Mouse (Mus musculus) mesoderm, embryonic 11.5 days (tissue): ENCODE measurements around the gene Slc6a4.
"Not testable (repeated sequence)": the region's sequence is repeated elsewhere in the genome, so short reads cannot be mapped to it uniquely, and the experiment has no call there.

Experiments
- DNase-seq: peaks from one replicate; pipeline ENCODE4 v3.0.0-alpha.2; 2012; ENCODE audit warnings: low read depth, low spot score

Gene Slc6a4

DNA sequence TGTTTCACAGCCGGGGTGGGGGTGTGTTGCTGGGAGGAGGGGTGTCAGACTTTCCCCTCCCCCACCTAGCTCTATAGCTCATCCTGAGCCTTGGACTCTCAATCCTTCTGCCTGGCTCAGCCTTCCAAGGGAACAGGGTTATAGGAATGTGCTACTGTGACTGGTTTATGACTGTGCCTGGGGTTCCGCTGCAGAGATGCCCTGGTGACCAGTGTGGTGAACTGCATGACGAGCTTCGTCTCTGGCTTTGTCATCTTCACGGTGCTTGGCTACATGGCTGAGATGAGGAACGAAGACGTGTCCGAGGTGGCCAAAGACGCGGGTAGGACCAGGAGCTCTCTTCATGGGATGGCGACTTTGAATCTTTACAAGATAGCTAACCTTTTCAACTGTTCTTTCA is 19.6 kb downstream of the Slc6a4 start:
- no peak for DNase-seq

DNA sequence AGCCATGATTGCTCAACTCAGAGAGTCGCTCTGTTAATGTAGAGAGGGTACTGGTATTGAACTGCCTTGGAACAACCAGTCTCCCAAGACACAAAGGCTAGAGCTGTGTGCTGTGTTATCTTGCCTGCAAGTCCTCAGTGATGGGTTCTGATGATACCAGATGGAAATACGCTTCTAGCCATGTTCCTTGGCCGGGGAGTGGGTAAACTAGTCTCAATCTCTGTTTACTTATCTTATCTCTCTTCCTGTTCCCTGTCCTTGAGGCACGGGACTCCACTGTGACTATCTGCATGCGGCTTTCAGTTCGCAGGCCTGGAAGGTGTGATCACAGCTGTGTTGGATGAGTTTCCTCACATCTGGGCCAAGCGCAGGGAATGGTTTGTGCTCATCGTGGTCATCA is 21.1 kb downstream of the Slc6a4 start:
- no peak for DNase-seq

DNA sequence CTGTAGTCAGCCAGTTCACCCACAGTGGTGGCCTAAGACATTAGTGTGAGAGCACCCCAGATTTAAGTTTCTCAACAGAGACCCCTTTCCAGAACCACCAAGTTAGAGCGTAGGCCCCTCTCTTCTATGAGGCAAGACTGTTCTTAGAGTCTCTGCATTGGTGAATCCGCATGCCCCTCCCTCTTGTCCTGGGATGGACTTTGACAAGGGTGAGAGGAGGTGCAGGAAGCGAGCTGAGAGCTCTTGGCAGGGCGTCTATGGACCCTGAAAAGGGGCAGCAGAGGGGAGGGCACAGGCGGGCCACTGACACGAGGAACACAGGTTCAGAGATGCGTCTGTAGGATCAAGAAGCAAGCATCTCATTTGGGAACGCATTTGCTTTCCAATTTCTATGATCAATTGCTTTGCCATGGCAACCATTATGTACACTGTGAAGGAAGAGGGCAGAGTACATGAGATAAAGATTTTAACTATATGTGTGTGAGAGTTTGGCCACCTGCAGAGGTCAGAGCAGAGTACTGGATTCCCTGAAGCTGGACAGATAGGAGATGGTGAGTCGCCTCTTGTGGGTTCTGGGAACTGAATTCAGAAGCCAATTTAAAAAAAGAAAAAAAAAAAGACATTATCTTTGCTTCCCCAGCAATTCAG is 23.5 kb downstream of the Slc6a4 start:
- no peak for DNase-seq

DNA sequence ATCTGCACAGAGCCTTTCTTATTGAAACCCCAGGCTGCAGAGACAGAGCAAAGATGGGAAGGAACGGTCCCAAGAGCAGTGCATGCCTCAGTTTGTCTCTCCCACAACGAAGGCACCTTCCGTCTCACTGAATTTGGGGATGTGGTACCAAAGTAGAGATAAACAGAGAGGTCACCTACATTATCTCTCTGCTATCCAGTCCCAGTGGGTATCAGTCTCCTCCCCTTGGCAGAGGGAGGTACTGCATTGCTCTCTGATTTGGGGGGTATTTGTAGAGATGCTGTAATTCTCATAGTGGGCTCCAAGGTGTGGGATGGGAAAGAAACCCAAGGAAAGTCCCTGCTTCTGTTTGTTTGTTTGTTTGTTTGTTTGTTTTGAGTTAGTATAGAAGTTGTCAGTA is 28.2 kb downstream of the Slc6a4 start:
- DNase-seq: no peak

DNA sequence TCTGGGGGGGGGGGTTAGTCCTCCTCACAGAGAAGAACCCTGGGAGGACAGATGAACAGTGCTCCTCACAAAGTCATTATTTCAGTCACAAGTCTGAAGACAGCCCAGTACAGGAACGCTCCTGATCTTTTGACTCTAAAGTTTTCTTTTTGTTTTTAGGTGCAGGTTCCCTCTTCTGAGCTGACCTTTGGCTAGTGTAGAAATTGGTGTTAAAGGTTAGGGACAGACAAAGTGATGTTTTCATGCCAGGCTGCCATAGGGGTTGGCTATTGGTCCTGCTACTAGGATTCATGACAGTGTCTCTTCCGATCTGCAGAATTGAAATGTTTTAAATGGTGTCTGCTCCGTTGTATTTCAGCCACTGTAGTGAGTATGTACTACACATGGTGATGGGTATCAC is 29.8 kb downstream of the Slc6a4 start:
- no peak for DNase-seq

DNA sequence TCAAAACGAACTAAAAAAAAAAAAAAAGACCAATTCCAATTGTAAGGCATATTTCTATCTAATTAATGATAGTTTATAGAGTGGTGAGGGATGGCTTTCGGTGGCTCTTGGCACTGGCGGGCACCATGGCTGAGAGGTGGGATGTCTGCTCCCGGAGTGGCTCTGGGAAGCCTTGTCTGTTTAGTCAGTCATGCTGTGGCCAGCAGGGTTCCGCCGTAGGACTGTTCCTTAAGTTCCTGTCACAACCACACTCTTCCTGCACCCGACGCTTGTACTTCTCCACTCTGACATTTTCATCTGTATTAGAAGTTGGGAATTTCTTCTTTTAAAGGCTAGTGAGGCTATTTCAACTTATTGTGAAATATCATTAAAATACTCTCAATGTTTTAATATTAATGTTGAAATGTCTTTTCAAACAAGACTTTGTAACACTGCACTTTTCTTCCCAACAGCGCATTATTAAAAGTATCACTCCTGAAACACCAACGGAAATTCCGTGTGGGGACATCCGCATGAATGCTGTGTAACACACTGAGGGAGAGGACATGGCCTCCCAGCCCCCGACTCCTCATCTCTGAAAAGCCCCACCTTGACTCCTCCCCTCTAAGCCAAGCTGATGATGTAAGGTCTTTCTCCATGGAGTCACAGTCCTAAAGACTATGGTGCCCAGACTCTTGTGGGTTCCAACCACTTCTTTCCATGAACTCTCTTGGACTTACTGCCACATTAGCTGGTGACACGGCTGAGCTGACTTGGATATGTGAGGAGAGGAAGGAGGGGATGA is 32.9 kb downstream of the Slc6a4 start:
- DNase-seq: no peak

DNA sequence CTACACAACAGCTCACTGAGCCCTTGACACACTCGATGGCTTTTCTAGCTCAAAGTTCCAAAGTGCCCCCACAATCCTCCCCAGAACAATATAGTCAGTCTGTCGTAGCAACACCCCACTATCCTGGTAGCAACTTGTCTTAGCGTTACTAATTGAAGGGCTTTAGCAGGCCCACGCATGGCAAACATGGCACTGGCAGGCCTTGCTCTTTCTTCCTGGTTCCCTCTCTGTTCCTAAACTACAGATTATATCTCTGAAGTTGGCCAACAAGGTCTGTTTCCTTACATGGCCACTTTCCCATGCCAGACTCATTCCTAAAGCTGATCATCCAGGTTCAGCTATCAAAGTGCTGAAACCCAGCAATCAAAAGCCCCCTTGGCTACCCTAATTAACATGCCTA is 43.5 kb downstream of the Slc6a4 start:
- no peak for DNase-seq

DNA sequence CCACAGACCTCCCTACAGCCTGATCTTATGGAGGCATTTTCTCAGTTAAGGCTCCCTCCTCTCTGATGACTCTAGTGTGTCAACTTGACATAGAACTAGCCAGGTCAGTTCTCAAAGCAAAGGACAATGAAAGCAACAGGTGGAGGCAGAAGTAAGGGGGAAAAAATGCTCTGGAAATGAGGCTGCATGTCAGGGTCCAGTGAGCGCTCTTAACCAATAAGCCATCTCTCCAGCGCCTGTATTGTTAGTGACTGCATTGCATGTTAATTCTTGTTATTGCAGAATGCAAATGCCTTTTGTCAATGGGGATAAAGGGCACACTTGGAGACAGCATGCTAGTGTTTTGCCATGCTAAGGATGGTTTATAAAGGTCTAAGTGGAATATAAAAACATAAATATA is 44.4 kb downstream of the Slc6a4 start:
- DNase-seq: no peak

DNA sequence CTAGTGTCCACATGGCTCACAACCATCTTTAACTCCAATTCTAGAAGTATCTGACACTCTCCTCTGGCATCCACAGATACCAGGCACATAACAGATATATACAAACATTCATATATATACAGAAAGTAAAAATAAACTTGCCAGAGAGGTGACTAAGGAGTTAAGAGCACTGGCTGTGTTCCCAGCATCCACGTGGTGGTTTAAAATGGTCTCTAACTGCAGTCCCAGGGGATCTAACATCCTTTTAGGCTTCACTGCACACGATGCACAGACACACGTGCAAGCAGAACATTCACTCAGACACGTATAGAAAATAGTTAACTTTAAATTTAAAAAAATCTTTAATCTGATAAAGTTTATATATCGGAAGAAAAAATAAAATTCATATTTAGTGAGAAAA is 63.5 kb downstream of the Slc6a4 start:
- no peak for DNase-seq

DNA sequence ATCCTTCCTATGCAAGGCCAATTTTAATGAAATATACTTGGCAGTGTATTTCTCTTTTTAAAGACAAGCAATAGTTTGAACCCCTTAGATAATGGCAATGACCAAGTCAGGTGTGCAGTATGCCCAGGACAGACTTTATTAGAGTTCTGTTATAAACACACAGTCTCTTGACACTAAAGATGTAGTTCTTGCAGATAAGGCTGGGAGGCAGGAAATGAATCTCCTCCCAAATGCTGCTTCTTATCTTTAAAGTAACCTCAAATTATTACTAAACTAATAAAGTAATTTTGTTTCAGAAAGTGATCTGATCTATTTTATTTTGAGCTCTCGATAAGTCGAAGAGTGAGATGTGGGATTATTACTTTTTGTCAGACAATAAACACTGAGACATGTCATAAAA is 65.0 kb downstream of the Slc6a4 start:
- no peak for DNase-seq

DNA sequence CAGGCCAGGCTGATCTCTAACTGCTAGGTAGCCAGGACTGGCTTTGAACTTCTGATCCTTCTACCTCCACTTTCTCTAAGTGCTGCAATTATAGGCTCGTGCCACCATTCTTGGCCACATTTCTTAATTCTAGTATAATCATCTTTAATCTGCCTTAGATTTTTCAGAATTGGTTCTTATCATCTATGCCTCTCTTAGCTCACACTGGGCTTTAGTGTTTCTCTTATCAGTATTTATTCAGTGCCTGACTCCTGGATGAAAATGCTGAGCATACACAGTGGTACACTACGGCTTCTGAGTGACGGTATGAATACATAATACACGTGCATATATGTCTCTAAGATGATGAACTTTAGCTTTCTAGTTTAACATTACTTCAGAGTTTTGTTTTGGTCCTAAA is 70.4 kb downstream of the Slc6a4 start:
- no peak for DNase-seq

DNA sequence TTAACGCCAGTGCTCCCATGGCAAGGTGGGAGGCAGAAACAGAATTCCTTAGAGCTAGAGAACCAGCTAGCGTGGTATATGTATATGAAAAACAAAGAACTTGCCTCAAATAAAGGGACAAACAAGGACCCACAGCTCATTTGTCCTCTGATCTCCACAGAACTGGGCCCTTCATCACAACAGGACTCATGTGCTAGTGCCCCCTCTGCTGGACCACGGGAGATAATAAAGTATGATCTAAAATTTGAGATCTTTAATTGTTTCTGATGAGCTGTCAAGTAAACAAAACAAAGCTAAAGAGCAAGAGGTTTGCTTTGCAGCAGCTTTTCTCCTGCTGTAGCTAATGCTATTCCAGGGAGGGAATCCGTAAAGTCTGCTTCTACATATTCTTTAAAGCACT is 72.3 kb downstream of the Slc6a4 start:
- DNase-seq: no peak

DNA sequence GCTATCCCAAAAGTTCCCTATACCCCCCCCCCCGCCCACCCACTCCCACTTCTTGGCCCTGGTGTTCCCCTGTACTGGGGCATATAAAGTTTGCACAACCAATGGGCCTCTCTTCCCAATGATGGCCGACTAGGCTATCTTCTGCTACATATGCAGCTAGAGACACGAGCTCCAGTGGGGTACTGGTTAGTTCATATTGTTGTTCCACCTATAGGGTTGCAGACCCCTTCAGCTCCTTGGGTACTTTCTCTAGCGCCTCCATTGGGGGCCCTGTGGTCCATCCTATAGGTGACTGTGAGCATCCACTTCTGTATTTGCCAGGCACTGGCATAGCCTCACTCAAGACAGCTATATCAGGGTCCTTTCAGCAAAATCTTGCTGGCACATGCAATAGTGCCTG is 78.9 kb downstream of the Slc6a4 start:
- DNase-seq: not testable (repeated sequence)

DNA sequence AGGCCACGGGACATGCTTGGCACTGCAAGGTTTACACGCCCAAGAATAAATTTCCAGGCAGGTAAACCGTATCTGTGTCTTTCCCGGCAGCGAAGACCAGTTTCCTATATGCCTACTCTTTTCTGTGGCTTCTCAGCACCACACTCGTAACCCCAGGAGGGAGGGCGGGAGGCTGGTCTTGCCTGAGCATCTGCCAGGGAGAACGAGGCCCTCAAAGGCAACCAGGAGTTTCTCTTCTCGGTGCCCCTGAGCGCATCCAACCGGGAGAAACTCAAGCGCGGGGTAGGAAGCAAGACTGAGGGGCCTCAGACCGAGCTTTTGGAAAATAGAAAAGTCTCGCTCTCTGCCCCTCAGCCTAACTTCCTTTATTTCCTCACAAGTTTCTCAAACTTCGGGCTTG is 79.4 kb downstream of the Slc6a4 start:
- DNase-seq: peak; percentile 12

DNA sequence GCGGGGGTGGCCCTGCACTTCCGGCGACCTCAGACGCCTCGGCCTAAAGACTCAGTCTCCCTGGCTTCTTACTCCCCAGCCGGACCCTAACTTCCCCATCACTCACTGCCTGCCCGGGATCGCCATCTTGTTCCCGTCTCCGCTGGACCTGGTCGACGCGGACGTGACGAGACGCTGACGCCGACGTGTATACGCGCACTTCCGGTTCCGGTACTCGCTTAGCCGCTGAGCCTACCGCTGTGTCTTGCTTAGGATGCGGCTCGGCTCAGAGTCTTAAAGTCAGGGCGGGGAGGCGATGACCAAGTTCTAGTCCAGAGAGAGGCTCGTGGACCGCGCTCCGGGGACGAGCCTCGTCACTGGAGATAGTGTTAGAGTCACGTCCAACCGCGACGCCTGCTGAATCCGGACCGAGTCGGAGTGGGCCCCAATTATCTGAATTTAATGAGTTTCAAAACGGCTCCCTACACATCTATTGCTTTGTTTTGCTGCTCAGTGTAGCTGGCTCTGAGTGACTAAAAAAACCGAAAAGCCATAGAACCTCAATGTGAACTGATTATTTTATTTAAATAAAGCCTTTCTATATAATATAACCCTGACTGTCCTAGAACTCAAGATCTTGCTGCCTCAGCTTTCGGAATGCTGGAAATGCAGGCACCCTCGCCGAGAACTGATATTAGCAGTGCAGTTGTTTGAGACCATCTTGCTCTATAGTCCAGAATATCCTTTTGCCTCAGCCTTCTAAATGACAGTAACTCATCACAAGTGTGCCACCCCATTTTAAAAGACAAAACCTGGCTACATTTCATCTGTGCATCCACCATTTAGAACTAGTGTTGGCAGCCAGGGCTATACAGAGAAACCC is 80.1 kb downstream of the Slc6a4 start, which contains the start of gene Nsrp1:
Gene Nsrp1, minus strand, starts transcription at position 163 of the 862 bp plus-strand sequence.
- peak; percentile 95 for DNase-seq

DNA sequence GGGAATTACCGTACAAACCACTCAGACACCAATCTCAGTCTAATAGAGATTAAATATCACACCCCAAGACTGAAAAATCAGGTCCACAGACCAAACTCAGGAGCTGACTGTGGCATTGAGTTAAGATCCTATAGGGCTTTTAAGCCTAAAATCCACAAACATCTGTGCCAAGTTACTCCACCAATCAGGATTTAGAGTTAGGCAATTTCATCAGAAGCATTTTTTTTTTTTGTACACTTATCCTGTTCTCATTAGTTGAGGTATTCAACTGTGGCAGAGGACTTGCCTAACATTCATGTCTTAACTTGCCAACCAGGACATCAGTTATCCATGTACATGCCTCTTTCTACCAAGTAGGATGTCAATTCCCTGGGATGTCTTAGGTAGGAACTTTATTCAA is 81.0 kb downstream of the Slc6a4 start:
- no peak for DNase-seq
